Mouse (Mus musculus) CD4-positive naive resting alpha-beta T cell, adult 76 days (primary cell): ENCODE results near the gene Fundc2. TPM values are rescaled to one million over a fixed set of nuclear protein-coding genes. Genes with fewer than 3 reads are reported as not detected.

Experiments used
- total RNA-seq: library from RNA; stranded (reverse); gene quantifications from one replicate; pipeline ENCODE4 v1.2.4, GENCODE M21; 2023

The Fundc2 gene
- total RNA-seq = 26.2 TPM

DNA sequence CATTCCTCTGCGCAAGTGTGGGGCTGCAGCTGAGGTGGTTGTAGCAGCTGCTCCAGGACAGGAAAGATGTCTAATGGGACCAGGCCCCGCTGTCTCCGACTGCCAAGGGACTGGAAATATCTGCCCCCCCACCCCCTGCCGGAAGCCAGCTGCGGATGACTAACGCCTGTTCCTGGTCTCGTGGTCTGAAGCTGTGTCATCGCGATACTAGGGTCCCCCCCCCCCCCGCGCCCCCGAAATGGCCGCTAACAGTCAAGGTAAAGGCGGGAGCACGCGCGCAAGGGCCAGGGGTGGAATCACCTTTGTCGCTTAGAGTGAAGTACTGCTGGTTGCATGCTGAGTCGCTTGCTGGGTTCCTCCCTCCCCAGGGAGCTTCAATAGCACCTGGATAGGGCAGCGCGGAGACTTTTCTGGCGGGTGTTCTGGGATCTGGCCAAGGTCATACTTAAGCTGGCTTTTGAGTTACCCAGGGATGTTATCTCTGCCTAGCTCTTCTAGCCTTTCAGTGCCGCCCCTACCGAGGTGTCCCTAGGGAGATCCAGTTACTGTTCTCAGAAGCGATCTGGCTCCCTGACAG is at the start of gene Fundc2, which contains the start of gene F8:
Fundc2 (plus strand) TSS at position 205 of the 577 bp plus-strand sequence.
F8 (minus strand) TSS at position 421 of the 577 bp plus-strand sequence.

GRCm38 (mm10) chrX:75415936-75416785 is 34.0 kb downstream of the Fundc2 start, which contains the start of the genes Cmc4, Mtcp1 and Brcc3:
Cmc4 (minus strand) TSS chrX:75416584.
Mtcp1 (minus strand) TSS chrX:75416588.
Brcc3 (plus strand) TSS chrX:75416628.

Other genes with a start within 250 kb of the Fundc2 start
- gene Smim9, start 218.6 kb upstream of the Fundc2 start, total RNA-seq = not detected
- 0.15 TPM for gene F8, start 216 bp downstream of the Fundc2 start, total RNA-seq
- 8.2 TPM for gene Cmc4, start 34.2 kb downstream of the Fundc2 start, total RNA-seq
- gene Mtcp1, start 34.2 kb downstream of the Fundc2 start, total RNA-seq = 14.0 TPM
- 30.6 TPM for gene Brcc3, start 34.2 kb downstream of the Fundc2 start, total RNA-seq
- 78.5 TPM for gene Vbp1, start 131.9 kb downstream of the Fundc2 start, total RNA-seq
- gene Rab39b, start 195.8 kb downstream of the Fundc2 start, total RNA-seq = 0.26 TPM